Mouse (Mus musculus): ENCODE data around the gene Bcar3.

- TF ChIP-seq CTCF (IDR thresholded peaks at IDR 0.05; ENCODE audit: borderline replicate concordance, control insufficient read depth, extremely low read depth, insufficient read depth, low read length, poor library complexity) = no peak
- TF ChIP-seq POLR2A (IDR thresholded peaks at IDR 0.05; ENCODE audit: control insufficient read depth, extremely low read depth, insufficient read depth, low read length, poor library complexity) = no peak
Measured at GRCm38 (mm10) chr3:122378634-122379033, 84.7 kb downstream of the Bcar3 start.
